Mouse (Mus musculus) layer of hippocampus, adult 8-10 months (tissue): ENCODE measurements at regions not wholly inside any gene's neighbourhood (a gene's known extent, or its start where the extent isn't known, plus 50 kb on each side); places are given as distances from the start of the nearest gene placed in this dataset.
A peak's percentile ranks its signal among the peaks of the same experiment; 100 is the strongest.

ENCODE experiments used
- DNase-seq, 2 experiments: peaks; one replicate each; pipeline ENCODE4 v3.0.0; 2022; ENCODE audit warnings: low spot score in 2 of 2

DNA sequence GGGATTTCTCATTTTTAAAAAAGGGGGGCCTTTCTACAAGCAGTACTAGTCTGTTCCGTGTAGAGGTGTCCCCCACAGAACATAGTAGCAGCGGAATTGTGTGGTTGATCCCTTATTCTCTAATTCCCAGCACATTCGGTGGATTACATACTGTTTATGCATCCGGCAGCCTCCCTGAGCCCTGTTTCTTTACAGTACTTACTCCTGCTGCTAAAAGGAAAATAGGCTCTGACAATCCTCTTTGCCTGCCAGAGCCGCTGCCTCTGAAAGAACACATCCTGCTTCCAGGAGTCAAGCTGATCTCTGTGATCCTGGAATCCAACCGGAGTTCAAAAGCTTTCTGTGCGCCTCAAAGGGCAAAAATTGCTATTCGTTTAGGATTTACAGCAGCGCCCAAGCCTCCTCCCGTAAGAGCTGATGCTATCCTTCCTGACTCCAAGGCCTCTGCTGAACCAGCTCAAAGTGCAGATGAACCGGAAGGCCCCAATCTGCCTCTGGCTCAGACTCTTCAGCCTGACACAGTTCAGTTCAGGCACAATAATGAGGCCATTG is 936.6 kb downstream of the Ndufa4 start:
- peak; percentile 29 for DNase-seq

DNA sequence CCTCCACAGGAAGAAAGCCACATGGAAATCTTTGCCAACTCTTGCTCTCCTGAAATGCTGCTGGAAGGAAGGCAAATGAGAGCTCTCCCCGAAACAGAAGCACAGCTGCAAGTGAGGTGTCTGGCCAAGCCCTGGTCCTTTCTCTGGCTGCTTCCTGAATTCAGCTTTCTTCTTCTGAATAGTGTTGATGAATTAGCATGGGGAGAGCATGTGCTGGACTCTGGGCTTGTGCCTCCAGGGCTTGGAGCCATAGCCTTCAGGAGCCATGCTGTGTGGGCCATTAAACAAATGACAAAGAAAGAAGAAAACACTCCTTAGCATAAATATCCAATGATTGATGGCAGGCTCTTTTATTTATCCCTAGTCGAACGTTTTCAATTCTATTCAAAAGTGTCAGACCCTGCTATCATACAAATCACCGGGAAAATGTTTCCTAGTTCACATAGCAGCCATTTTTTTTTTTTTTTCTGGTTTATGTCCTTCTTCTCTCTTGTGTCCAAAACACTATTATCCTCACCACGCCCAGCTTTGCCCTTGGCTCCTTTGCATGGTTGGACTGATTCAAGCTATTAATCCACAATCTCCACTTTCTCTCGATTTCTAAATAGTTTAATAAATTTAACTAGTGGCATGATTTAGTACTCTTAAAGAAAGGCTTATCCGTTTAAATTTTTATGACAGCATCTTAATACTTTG is 937.3 kb downstream of the Ndufa4 start:
- peak; percentile 48 to 71 for DNase-seq

DNA sequence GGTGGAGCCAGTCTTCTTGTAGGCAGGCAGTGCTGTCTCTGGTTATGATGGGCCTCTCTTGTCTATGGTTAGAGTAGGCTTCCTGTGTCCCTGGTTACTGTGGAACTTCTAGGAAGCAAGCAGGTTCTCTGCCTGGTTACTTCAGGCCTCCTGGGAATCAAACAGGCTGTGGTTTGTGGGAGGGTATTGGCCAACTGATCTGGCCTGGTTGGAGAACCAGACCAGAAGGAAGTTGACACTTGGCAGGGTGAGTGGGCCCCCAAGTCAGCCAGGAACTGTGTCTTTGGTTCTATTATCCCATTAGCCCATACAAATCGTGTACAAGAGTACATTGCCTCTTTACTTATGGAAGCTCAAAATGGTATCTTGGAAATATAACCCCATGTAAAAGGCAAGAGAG is 963.8 kb downstream of the Ndufa4 start:
- no peak for DNase-seq

DNA sequence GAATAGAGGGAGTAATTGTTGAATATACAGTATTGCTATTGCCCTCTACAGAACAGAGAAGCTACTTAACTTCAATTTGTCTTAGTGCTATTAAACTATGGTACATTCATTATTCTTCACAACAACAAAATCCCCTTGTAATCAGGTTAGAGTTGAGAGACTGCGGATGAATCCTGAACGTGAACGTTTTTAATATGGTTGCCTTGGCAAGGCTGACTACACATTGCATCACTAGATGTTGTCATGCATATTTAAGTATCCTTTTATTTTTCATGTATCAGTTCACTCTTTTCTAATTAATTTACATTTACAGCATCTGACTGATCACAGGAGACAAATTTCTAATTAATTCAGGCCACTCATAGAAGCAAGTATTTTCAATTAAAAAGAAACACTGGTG is 965.8 kb downstream of the Ndufa4 start:
- no peak for DNase-seq
